Mouse (Mus musculus) ES-E14 (cell line): ENCODE data around the gene Zfp788. TPM values are rescaled to one million over a fixed set of nuclear protein-coding genes. Genes with fewer than 3 reads are reported as not detected.
"Not testable (repeated sequence)": the region's sequence is repeated elsewhere in the genome, so short reads cannot be mapped to it uniquely, and the experiment has no call there.

Source experiments
- DNase-seq: peaks from one replicate; pipeline ENCODE4 v3.0.0-alpha.2; 2013; ENCODE audit warnings: low read depth, low spot score
- H3K27ac ChIP-seq: 2 replicates; pipeline ENCODE4 v1.5.1; 2012; ENCODE audit warnings: low read depth, mild to moderate bottlenecking, low read length, moderate library complexity, mixed read lengths; ENCODE audit not compliant: poor library complexity, insufficient read depth, severe bottlenecking
- H3K36me3 ChIP-seq: 2 replicates; pipeline ENCODE4 v1.6.1; 2012; ENCODE audit warnings: mild to moderate bottlenecking, low read length, moderate library complexity, mixed read lengths; ENCODE audit not compliant: control insufficient read depth, poor library complexity, insufficient read depth, severe bottlenecking
- H3K4me1 ChIP-seq, 2 experiments: fragments of 150-350 bp in 1 of 2; sonication (generic) in 1 of 2; 2 replicates each; pipeline ENCODE4 v1.6.1; 2012; ENCODE audit warnings: low read length in 2 of 2, mild to moderate bottlenecking in 1 of 2, mixed read lengths in 1 of 2; ENCODE audit not compliant: control insufficient read depth in 2 of 2, insufficient read depth in 2 of 2, poor library complexity in 1 of 2
- H3K4me3 ChIP-seq, 2 experiments: fragments of 150-350 bp in 1 of 2; sonication (generic) in 1 of 2; 2 replicates each; pipeline ENCODE4 v1.5.1; 2012; ENCODE audit warnings: low read length in 2 of 2, low read depth in 1 of 2, mild to moderate bottlenecking in 1 of 2, mixed read lengths in 1 of 2; ENCODE audit not compliant: insufficient read depth in 1 of 2, poor library complexity in 1 of 2, severe bottlenecking in 1 of 2
- H3K9ac ChIP-seq: 2 replicates; pipeline ENCODE4 v1.6.1; 2012; ENCODE audit warnings: low read depth, mild to moderate bottlenecking, low read length, mixed read lengths; ENCODE audit not compliant: poor library complexity, insufficient read depth, severe bottlenecking
- H3K9me3 ChIP-seq: fragments of 150-350 bp; sonication (generic); 2 replicates; pipeline ENCODE4 v1.6.1; 2012; ENCODE audit warnings: low read depth, mild to moderate bottlenecking, low read length; ENCODE audit not compliant: control insufficient read depth, insufficient read depth
- CHD2 ChIP-seq: IDR thresholded peaks from 2 replicates; pipeline ENCODE4 v1.6.1; 2014; ENCODE audit warnings: mild to moderate bottlenecking, low read depth, low read length, inconsistent platforms
- HCFC1 ChIP-seq: IDR thresholded peaks from 2 replicates; pipeline ENCODE4 v1.6.1; 2012; ENCODE audit warnings: low read length, inconsistent platforms, borderline replicate concordance; ENCODE audit not compliant: insufficient read depth
- MAFK ChIP-seq: IDR thresholded peaks from 2 replicates; pipeline ENCODE4 v1.6.1; 2014; ENCODE audit warnings: mild to moderate bottlenecking, low read depth, low read length, inconsistent platforms; ENCODE audit not compliant: insufficient read depth
- ZC3H11A ChIP-seq: IDR thresholded peaks from 2 replicates; pipeline ENCODE4 v1.6.1; 2012; ENCODE audit warnings: low read depth, mild to moderate bottlenecking, inconsistent platforms, low read length, borderline replicate concordance
- ZNF384 ChIP-seq: IDR thresholded peaks from 2 replicates; pipeline ENCODE4 v1.6.1; 2012; ENCODE audit warnings: low read depth, low read length, inconsistent platforms
- in situ Hi-C, 2 experiments: fragments of 600-800 bp; cut with MboI; formaldehyde crosslinking; loops; one replicate each; pipeline ENCODE4 v1.15.1; 2025; ENCODE audit warnings: low sequenced_read_pairs in 2 of 2, inconsistent platforms in 1 of 2; ENCODE audit not compliant: unreplicated experiment in 2 of 2
- total RNA-seq: library from RNA; depleted of rRNA; stranded (reverse); fragments of 300-350 nt; gene quantifications from 2 replicates; pipeline ENCODE4 v1.2.3, GENCODE M21; 2012; rRNA removed

The Zfp788 gene
- 10.4 and 11.3 TPM in 2 replicates for total RNA-seq

DNA sequence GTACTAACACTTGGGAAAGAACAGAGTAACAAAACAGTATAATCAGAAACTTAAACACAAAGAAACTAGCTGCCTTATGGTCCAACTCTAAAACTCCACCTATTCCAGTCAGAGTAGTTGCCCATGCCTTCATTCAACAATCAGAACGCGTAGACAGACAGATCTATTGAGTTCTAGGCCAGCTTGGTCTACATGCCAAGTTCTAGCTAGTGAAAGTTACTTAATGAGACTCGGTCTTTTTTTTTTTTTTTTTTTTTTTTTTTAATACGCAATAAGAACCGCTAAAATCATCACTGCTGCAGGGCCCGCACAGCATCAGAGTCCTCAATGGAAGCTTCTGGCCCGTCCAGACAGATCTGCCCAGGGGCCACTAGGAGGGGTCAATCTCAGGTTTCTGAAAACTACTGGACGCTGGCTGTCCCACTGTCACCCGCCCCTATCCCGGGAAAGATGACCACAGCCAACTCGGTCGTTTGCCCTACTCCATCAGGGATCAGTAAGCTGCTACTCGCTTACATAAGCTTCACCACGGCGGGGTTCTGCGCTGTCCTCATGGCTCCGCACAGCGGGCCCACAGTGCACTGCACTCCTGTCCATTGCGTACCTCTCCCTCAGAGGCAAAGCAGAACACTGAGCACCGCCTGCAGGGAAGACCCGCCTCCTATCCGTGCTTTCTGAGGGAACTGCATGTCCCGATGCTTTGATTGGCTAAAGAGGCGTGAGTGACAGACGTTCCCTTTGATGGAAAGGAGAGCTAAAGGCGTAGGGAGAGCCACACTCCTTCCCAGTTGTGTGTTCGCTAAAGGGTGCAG, at the start of gene Zfp788:
Gene Zfp788, plus strand, starts transcription at position 795 of the 812 bp plus-strand sequence.
- Histone ChIP-seq H3K27ac (peak within 1 kb of the TSS; percentile 87), H3K9ac (peak within 1 kb of the TSS; percentile 84), H3K9me3 (no peaks in the 10 kb centered on the region), H3K36me3 (peaks cover 2% of the 10 kb centered on the region), H3K4me1 (peaks cover 2 to 4% of the 10 kb centered on the region in 2 experiments; a peak in 2 of 4 replicates), H3K4me3 (peak within 1 kb of the TSS; percentile 82 to 85)
- TF ChIP-seq MAFK (no peak), HCFC1 (no peak), CHD2 (0 out of 2 replicates have a peak, but pooled peaks have one; percentile 45), ZC3H11A (0 out of 2 replicates have a peak, but pooled peaks have one; percentile 15), ZNF384 (peak; percentile 83)
- DNase-seq = peak; percentile 95
- in situ Hi-C loops = no loop called here

DNA sequence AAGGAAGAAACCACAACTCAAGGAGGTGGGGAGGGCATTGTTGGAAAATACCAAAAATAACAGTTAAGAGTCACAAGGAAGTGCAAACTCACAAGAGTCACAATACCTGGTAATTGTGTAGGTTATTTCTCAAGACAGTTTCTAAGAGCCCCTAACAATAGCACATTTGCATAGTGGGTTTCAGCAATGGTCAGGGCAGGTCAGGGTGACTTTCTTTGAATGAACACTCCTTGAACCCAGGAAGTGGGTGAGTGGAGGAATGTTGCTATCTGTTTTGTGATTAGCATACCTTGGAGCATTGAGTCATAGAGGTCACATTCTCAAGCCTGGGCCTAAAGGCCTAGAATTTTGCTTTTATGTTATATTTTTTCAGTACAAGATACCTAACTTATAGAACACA, 45.2 kb upstream of the Zfp788 start:
- not testable (repeated sequence) for DNase-seq, H3K9me3 ChIP-seq

GRCm38 (mm10) chr7:41598615-41599014, 34.4 kb upstream of the Zfp788 start:
- Histone ChIP-seq H3K27ac (0 out of 2 replicates have a peak overlapping the region, but pooled peaks have one; percentile 68), H3K36me3 (no peaks in the 10 kb centered on the region)

More for the DNA sequence above, 45.2 kb upstream of the Zfp788 start:
- H3K4me3 ChIP-seq, in situ Hi-C loops, H3K4me1 ChIP-seq, H3K36me3 ChIP-seq, H3K9ac ChIP-seq: not testable (repeated sequence)
- H3K27ac ChIP-seq = peak overlapping the region; percentile 81; the same call in 1 of the 2 replicates

GRCm38 (mm10) chr7:41599034-41599813, 33.8 kb upstream of the Zfp788 start, which contains the start of gene 2610021A01Rik:
Gene 2610021A01Rik (plus strand): TSS chr7:41599230.
- TF ChIP-seq ZNF384 = no peak
- TF ChIP-seq HCFC1 = peak; percentile 74; the same call in 1 of the 2 replicates
- no peak for TF ChIP-seq MAFK
- no peak for TF ChIP-seq ZC3H11A
- in situ Hi-C loops = no loop called here

More at GRCm38 (mm10) chr7:41598615-41599014, 34.4 kb upstream of the Zfp788 start:
- DNase-seq = no peak
- Histone ChIP-seq H3K9me3 (no peaks in the 10 kb centered on the region), H3K9ac (peak overlapping the region; percentile 91), H3K4me3 (peak overlapping the region; percentile 76 to 97), H3K4me1 (peaks cover 2 to 5% of the 10 kb centered on the region in 2 experiments; a peak in 2 of 4 replicates)
- in situ Hi-C loops = no loop called here
- TF ChIP-seq CHD2 (no peak), MAFK (no peak), ZC3H11A (no peak), HCFC1 (no peak)

More at GRCm38 (mm10) chr7:41599034-41599813, 33.8 kb upstream of the Zfp788 start, which contains the start of gene 2610021A01Rik:
- H3K9me3 ChIP-seq = no peaks in the 10 kb centered on the region
- peak within 1 kb of the TSS; percentile 93 for H3K9ac ChIP-seq
- peaks cover 2 to 5% of the 10 kb centered on the region in 2 experiments; a peak in 2 of 4 replicates for H3K4me1 ChIP-seq
- DNase-seq = peak; percentile 83
- peak within 1 kb of the TSS; percentile 68 for H3K27ac ChIP-seq
- H3K36me3 ChIP-seq = no peaks in the 10 kb centered on the region
- peak within 1 kb of the TSS; percentile 76 to 97 for H3K4me3 ChIP-seq
